Mouse (Mus musculus) MEL (cell line): ENCODE measurements around the gene Ppip5k2. TPM values are rescaled to one million over a fixed set of nuclear protein-coding genes. Genes with fewer than 3 reads are reported as not detected.
"Not testable (repeated sequence)": the region's sequence is repeated elsewhere in the genome, so short reads cannot be mapped to it uniquely, and the experiment has no call there.

Experiments used
- DNase-seq: peaks from one replicate; pipeline ENCODE4 v3.0.0; 2011; ENCODE audit warnings: low read depth, low spot score
- H3K27ac ChIP-seq: 2 replicates; pipeline ENCODE4 v1.5.1; 2012; ENCODE audit warnings: low read depth, mild to moderate bottlenecking, control low read depth, low read length, moderate library complexity; ENCODE audit not compliant: control insufficient read depth
- H3K27me3 ChIP-seq, 2 experiments: fragments of 150-350 bp in 1 of 2; sonication (generic) in 1 of 2; 2 replicates each; pipeline ENCODE4 v1.6.1; 2012; ENCODE audit warnings: low read length in 2 of 2, mild to moderate bottlenecking in 2 of 2, improper control_type of control experiment in 1 of 2, moderate library complexity in 1 of 2; ENCODE audit not compliant: insufficient read depth in 2 of 2, control insufficient read depth in 1 of 2
- H3K36me3 ChIP-seq, 2 experiments: 2 replicates each; pipeline ENCODE4 v1.6.1; 2012 to 2014; ENCODE audit warnings: low read length in 2 of 2, improper control_type of control experiment in 1 of 2, inconsistent platforms in 1 of 2, mild to moderate bottlenecking in 1 of 2; ENCODE audit not compliant: insufficient read depth in 2 of 2, control insufficient read depth in 1 of 2
- H3K4me1 ChIP-seq, 2 experiments: fragments of 150-350 bp in 1 of 2; sonication (generic) in 1 of 2; 2 replicates each; pipeline ENCODE4 v1.6.1; 2012; ENCODE audit warnings: low read length in 2 of 2, improper control_type of control experiment in 1 of 2, mild to moderate bottlenecking in 1 of 2; ENCODE audit not compliant: insufficient read depth in 2 of 2, control insufficient read depth in 1 of 2
- H3K4me3 ChIP-seq, 2 experiments: fragments of 150-350 bp in 1 of 2; sonication (generic) in 1 of 2; 2 replicates each; pipeline ENCODE4 v1.5.1; 2012; ENCODE audit warnings: low read depth in 2 of 2, low read length in 2 of 2, mild to moderate bottlenecking in 2 of 2, moderate library complexity in 2 of 2, control low read depth in 1 of 2, improper control_type of control experiment in 1 of 2; ENCODE audit not compliant: control insufficient read depth in 1 of 2, insufficient read depth in 1 of 2
- H3K79me2 ChIP-seq: 2 replicates; pipeline ENCODE4 v1.6.1; 2012; ENCODE audit warnings: mild to moderate bottlenecking, low read length, moderate library complexity; ENCODE audit not compliant: control insufficient read depth, poor library complexity, insufficient read depth
- H3K9ac ChIP-seq: 2 replicates; pipeline ENCODE4 v1.6.1; 2012; ENCODE audit warnings: low read depth, mild to moderate bottlenecking, control low read depth, low read length, moderate library complexity; ENCODE audit not compliant: control insufficient read depth, poor library complexity, severe bottlenecking
- H3K9me3 ChIP-seq: fragments of 150-350 bp; sonication (generic); replicated peaks from 2 replicates; pipeline ENCODE4 v1.6.1; 2012; ENCODE audit warnings: mild to moderate bottlenecking, low read length, improper control_type of control experiment, moderate library complexity; ENCODE audit not compliant: insufficient read depth
- E2F4 ChIP-seq: IDR thresholded peaks from 2 replicates; pipeline ENCODE4 v1.6.1; 2011; ENCODE audit warnings: low read depth, low read length, improper control_type of control experiment, borderline replicate concordance
- EP300 ChIP-seq, 2 experiments: IDR thresholded peaks; 2 replicates each; pipeline ENCODE4 v1.6.1; 2011; ENCODE audit warnings: improper control_type of control experiment in 2 of 2, low read length in 2 of 2, low read depth in 1 of 2, mild to moderate bottlenecking in 1 of 2
- ETS1 ChIP-seq: IDR thresholded peaks from 2 replicates; pipeline ENCODE4 v1.6.1; 2012; ENCODE audit warnings: low read depth, mild to moderate bottlenecking, inconsistent platforms, low read length, improper control_type of control experiment, moderate library complexity
- JUND ChIP-seq: IDR thresholded peaks from 2 replicates; pipeline ENCODE4 v1.6.1; 2011; ENCODE audit warnings: low read depth, mild to moderate bottlenecking, improper control_type of control experiment, low read length
- MAFK ChIP-seq: IDR thresholded peaks from 2 replicates; pipeline ENCODE4 v1.6.1; 2011; ENCODE audit warnings: low read depth, mild to moderate bottlenecking, low read length, improper control_type of control experiment, borderline replicate concordance
- MYB ChIP-seq: IDR thresholded peaks from 2 replicates; pipeline ENCODE4 v1.6.1; 2011; ENCODE audit warnings: mild to moderate bottlenecking, low read depth, low read length, improper control_type of control experiment
- MYC ChIP-seq: IDR thresholded peaks from 2 replicates; pipeline ENCODE4 v1.6.1; 2011; ENCODE audit warnings: low read depth, mild to moderate bottlenecking, low read length, improper control_type of control experiment, moderate library complexity
- POLR2A ChIP-seq, 2 experiments: IDR thresholded peaks; 2 replicates each; pipeline ENCODE4 v1.6.1; 2011 to 2012; ENCODE audit warnings: low read length in 2 of 2, mild to moderate bottlenecking in 2 of 2, control low read depth in 1 of 2, improper control_type of control experiment in 1 of 2, low read depth in 1 of 2, moderate library complexity in 1 of 2; ENCODE audit not compliant: control insufficient read depth in 1 of 2, insufficient read depth in 1 of 2, poor library complexity in 1 of 2
- RAD21 ChIP-seq: IDR thresholded peaks from 2 replicates; pipeline ENCODE4 v1.6.1; 2011; ENCODE audit warnings: mild to moderate bottlenecking, low read depth, low read length, improper control_type of control experiment
- SIN3A ChIP-seq: IDR thresholded peaks from 2 replicates; pipeline ENCODE4 v1.6.1; 2012; ENCODE audit warnings: low read length, improper control_type of control experiment, inconsistent platforms
- TAL1 ChIP-seq: IDR thresholded peaks from 2 replicates; pipeline ENCODE4 v1.6.1; 2012; ENCODE audit warnings: mild to moderate bottlenecking, inconsistent platforms, low read length, moderate library complexity, mixed read lengths
- TCF12 ChIP-seq: IDR thresholded peaks from 2 replicates; pipeline ENCODE4 v1.6.1; 2014; ENCODE audit warnings: low read depth, mild to moderate bottlenecking, inconsistent platforms, low read length, improper control_type of control experiment, moderate library complexity
- UBTF ChIP-seq: IDR thresholded peaks from 2 replicates; pipeline ENCODE4 v1.6.1; 2012; ENCODE audit warnings: low read depth, mild to moderate bottlenecking, inconsistent platforms, low read length, improper control_type of control experiment, moderate library complexity, borderline replicate concordance; ENCODE audit not compliant: insufficient read depth
- USF2 ChIP-seq, 2 experiments: IDR thresholded peaks; 2 replicates each; pipeline ENCODE4 v1.6.1; 2011 to 2012; ENCODE audit warnings: improper control_type of control experiment in 2 of 2, low read length in 2 of 2, borderline replicate concordance in 1 of 2, inconsistent platforms in 1 of 2, low read depth in 1 of 2, mild to moderate bottlenecking in 1 of 2; ENCODE audit not compliant: insufficient read depth in 1 of 2
- ZC3H11A ChIP-seq: IDR thresholded peaks from 2 replicates; pipeline ENCODE4 v1.6.1; 2012; ENCODE audit warnings: low read depth, mild to moderate bottlenecking, inconsistent platforms, low read length, improper control_type of control experiment
- ZNF384 ChIP-seq: IDR thresholded peaks from 2 replicates; pipeline ENCODE4 v1.6.1; 2012; ENCODE audit warnings: low read depth, mild to moderate bottlenecking, inconsistent platforms, low read length, improper control_type of control experiment
- polyA plus RNA-seq, 2 experiments: library from polyadenylated mRNA; stranded (reverse) in 1 of 2; unstranded in 1 of 2; fragments of >175 nt in 1 of 2; fragments of >200 nt in 1 of 2; gene quantifications; 2 replicates each; pipeline versions ENCODE4 v1.2.1 to v1.2.4; 2012; ENCODE audit warnings: low replicate concordance in 2 of 2, low read depth in 1 of 2; ENCODE audit not compliant: insufficient read length in 2 of 2, insufficient read depth in 1 of 2, missing spikeins in 1 of 2
- total RNA-seq: library from RNA; depleted of rRNA; stranded (reverse); fragments of 300-350 nt; gene quantifications from 2 replicates; pipeline ENCODE4 v1.2.3, GENCODE M21; 2012

Ppip5k2 gene
- total and polyA plus RNA-seq, 3 experiments, result 47.2 to 651 (median 60.7) TPM

GRCm38 (mm10) chr1:97768089-97768488 is 2.1 kb downstream of the Ppip5k2 start (continued):
- peak; percentile 35; the same call in 1 of the 2 replicates for TF ChIP-seq SIN3A
- no peak for TF ChIP-seq ZC3H11A
- no peak for TF ChIP-seq E2F4
- TF ChIP-seq TAL1, result no peak
- TF ChIP-seq ETS1, result peak; percentile 48; the same call in 1 of the 2 replicates
- TF ChIP-seq MAFK, result peak; percentile 100
- TF ChIP-seq TCF12, result no peak
- no peak for TF ChIP-seq USF2 (IDR thresholded peaks at IDR 0.05; ENCODE audit: borderline replicate concordance in 1 of 2, insufficient read depth in 1 of 2, low read depth in 1 of 2, low read length in 2 of 2)
- TF ChIP-seq RAD21, result no peak
- no peak for TF ChIP-seq ZNF384
- no peak for TF ChIP-seq JUND
- TF ChIP-seq MYC, result no peak
- no peak for TF ChIP-seq POLR2A (IDR thresholded peaks at IDR 0.05; ENCODE audit: control insufficient read depth in 1 of 2, insufficient read depth in 1 of 2, low read depth in 1 of 2, low read length in 2 of 2, poor library complexity in 1 of 2)
- no peak for TF ChIP-seq MYB

- Histone ChIP-seq H3K36me3 (peaks cover 19 to 20% of the 10 kb centered on the region in 2 experiments), H3K4me1 (peaks cover 3 to 17% of the 10 kb centered on the region in 2 experiments; a peak in 3 of 4 replicates), H3K79me2 (peaks cover 49% of the 10 kb centered on the region)
- not testable (repeated sequence) for H3K9me3 ChIP-seq, H3K9ac ChIP-seq, H3K4me3 ChIP-seq, DNase-seq, H3K27ac ChIP-seq, H3K27me3 ChIP-seq
These were observed 4.5 kb downstream of the Ppip5k2 start for GRCm38 (mm10) chr1:97765712-97766111.

- no peak for DNase-seq
- H3K79me2 ChIP-seq, result peaks cover 24% of the 10 kb centered on the region
- H3K36me3 ChIP-seq, result peaks cover 6 to 52% of the 10 kb centered on the region in 2 experiments; a peak in 3 of 4 replicates
- TF ChIP-seq UBTF (no peak), EP300 (IDR thresholded peaks at IDR 0.05; ENCODE audit: low read depth in 1 of 2, low read length in 2 of 2) (no peak), MAFK (no peak)
- no peaks in the 10 kb centered on the region for H3K27me3 ChIP-seq
- no peak overlapping the region for H3K27ac ChIP-seq
- H3K9ac ChIP-seq, result no peak overlapping the region
- no peak overlapping the region for H3K4me3 ChIP-seq
- no peaks in the 10 kb centered on the region for H3K9me3 ChIP-seq
- peaks cover 0 to 2% of the 10 kb centered on the region in 2 experiments; a peak in 1 of 4 replicates for H3K4me1 ChIP-seq
These were observed 8.7 kb downstream of the Ppip5k2 start for GRCm38 (mm10) chr1:97761477-97761876.
